Mouse (Mus musculus) heart, postnatal 36 days (tissue): ENCODE results near the gene Kdm5c. TPM values are rescaled to one million over a fixed set of nuclear protein-coding genes. Genes with fewer than 3 reads are reported as not detected.
"Not testable (repeated sequence)": the region's sequence is repeated elsewhere in the genome, so short reads cannot be mapped to it uniquely, and the experiment has no call there.

Experiments
- DNase-seq, 2 experiments: peaks; one replicate each; pipeline ENCODE4 v3.0.0; 2021 to 2022
- intact Hi-C: fragments of 180-260 bp; cut with DNase I; formaldehyde crosslinking; loops from one replicate; pipeline ENCODE4 v1.15.1; 2025
- total RNA-seq, 2 experiments: library from RNA; stranded (reverse); gene quantifications; 2 replicates each; pipeline ENCODE4 v1.2.3; 2021

Kdm5c gene
- total RNA-seq, result 10 to 100 TPM; 31.6 to 50.0 TPM

DNA sequence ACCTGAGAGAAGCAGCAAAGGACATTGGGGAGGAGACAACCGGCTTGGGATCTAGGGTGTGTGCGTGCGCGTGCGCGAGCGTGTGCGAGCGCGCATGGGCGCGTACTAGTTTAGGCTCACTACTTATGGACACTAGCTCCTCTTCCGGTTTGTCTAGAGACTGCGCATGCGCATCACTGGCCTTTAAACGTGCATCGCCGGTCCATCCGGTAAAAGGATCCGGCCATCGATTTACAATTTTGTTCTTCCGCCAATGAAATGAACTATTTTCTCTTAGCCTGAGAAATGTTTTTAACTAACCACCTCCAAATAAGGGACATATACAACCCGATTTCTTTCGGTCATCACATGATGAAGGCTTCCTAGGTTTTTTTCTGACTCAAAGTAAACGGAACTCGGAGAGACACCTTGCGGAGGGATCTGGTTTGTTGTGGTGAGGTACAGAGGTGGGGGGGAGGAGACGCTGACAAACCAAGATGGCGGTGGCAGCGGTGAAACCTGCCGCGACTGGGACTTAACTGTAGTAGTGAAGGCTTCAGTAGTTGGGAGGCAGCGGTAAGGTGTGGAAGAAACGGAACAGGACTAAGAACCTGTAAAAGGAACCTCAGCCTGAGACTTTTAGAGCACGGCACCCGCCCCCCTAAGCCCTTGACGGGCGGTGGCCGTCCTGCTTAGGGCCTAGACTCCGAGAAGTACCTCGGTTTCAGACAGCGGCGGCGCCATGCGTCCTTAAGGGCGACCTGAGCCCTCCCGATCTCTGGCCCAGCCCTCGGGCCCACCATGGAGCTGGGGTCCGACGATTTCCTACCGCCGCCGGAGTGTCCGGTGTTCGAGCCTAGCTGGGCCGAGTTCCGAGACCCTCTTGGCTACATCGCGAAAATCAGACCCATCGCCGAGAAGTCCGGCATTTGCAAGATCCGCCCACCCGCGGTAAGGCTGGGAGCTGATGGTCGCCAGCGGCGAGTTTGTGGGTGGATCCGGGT is at the start of gene Kdm5c:
Kdm5c (plus strand) TSS at position 240 of the 983 bp plus-strand sequence.
- intact Hi-C loops, result loop anchor here (5.0 kb wide), 2 partner anchors 109 to 216 kb away; partner anchors contain the start of genes Ribc1, Smc1a and Tspyl2

DNA sequence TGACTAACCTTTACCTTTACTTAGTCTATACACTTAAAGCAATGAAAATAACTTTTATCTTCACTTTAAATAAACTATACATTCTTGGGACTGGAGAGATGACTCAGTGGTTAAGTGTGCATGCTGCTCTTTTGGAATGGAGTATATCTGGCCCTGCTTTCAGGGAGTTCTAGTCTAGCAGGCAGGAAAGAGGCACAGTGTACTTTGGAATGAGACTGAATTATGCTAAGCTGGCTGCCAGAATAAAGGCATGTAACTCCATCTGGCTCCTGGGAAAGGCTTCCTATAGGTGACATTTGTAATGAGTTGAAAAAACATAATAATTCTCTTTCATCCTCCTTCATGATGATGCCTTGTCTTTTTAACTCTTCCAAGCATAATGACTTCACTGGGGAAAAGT is 45.7 kb upstream of the Kdm5c start:
- DNase-seq, result no peak
- intact Hi-C loops, result no loop called here

More for the DNA sequence above, at the start of gene Kdm5c:
- peak; percentile 85 to 95 for DNase-seq

DNA sequence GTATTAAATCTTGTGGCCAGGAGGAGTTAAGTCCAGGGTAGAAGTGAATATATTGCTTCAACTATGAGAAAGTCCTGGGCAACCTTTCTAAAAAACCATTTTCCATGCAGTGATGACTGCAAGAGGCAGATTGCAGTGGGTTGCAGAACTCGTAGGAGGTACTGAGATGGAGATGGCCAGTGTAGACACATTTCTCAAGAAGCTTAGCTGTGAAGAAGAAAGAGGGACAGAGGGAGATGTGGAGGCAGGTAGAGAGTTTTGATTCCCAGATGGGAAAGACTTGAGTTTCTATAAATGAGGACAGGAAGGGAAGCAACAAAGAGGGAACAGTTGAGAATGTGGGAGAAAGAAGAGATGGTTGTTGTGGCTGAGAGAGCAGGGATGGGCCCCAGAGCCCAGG is 41.6 kb upstream of the Kdm5c start:
- intact Hi-C loops, result no loop called here
- DNase-seq, result no peak

DNA sequence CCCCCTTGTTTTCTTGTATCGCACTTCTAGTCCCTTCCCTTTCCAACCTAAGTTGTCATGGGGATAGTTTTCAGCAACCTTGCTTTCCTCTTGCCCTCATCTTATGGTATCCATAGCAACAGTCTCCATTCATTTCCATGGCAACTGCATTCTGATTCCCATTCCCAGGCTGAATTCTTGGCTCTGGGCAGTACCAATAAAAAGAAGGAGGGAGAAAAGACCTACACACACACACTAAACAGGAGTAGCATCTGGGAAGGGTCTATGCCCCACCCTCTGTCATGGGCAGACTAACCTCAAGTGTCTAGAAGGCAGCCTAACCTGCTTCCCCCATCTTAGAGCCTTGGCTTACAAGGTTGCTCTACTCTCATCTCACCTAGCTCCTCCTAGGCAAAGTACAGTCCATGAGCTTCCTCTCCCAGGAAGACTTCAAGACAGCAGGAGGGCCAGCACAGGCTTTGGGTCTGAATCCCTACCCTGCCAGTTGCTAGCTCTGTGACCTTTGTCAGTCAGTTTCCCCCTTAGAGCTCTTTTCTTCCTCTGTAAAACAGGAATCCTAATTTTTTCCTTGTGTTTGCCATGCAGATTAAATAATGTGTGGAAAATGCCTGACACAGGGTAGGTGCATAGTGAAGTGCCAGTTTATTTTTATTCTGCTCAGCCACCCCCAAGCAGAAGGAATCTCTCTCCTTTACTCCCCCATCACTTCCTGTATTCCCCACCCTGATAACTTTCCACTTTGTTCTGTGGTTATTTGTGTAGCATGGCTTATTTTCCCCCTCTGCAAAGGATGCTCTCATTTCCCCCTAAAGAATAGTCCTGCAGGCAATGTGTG is 34.8 kb upstream of the Kdm5c start:
- intact Hi-C loops, result no loop called here
- DNase-seq, result no peak

DNA sequence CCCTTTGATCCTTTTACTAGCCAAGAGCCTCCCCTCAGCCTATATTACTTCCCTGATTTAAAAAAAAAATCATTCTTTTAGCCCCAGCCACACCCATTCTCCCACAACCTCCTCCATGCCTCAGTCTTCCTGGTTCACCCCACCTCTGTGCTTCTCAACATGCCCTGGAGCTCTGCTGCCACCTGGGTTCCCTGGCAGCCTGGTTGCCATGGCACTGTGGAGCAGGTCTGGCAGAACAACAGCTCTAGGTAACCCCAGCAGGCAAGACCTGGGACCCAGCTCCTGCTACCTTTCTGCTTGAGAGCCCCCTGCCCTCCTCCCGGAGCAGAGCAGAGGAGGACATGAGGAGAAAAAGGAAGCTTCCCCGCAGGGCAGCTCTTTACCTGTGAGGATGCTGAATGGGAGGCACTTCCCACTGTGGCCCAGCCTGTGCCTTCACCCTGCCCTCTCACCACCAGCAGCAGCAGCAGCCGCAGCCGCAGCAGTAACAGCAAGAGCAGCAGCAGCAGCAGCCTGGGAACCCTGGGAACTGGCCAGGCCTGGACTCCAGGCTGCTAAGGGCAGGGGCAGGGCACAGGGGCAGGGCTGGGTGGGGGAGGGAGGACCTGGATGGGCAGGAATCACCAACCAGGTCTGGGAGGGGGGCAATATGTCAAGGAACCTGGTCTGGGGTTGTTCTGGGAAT is 30.9 kb upstream of the Kdm5c start:
- intact Hi-C loops, result no loop called here

DNA sequence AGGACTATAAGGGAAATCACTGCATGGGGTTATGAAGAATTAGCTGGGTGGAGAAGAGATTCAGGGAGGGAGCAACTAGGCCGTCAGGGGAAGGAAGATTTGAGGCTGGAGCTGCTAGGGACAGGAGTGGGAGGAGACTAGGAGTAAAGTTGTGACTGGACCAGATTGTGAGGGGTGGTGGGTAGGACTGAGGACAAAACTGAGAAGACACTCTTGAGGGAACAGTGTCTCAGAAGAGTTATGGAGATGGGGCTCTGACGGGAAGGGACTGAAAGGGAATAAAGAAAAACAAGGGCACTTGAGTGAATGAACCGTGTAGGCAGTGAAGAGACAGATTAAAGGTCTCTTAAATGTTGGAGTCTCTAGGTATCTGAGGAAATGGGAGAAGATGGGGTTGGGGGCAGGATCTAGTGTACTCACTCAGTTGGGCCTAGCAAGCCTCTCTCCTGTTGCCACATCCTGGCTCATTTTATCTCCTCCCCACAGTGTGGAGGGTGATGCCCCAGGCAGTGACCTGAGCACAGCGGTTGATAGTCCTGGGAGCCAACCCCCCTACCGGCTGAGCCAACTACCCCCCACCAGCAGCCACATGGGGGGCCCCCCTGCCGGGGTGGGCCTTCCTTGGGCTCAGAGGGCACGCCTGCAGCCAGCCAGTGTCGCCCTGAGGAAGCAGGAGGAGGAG is 30.3 kb upstream of the Kdm5c start:
- intact Hi-C loops, result no loop called here
- no peak for DNase-seq

More for the DNA sequence above, 30.9 kb upstream of the Kdm5c start:
- no peak for DNase-seq

DNA sequence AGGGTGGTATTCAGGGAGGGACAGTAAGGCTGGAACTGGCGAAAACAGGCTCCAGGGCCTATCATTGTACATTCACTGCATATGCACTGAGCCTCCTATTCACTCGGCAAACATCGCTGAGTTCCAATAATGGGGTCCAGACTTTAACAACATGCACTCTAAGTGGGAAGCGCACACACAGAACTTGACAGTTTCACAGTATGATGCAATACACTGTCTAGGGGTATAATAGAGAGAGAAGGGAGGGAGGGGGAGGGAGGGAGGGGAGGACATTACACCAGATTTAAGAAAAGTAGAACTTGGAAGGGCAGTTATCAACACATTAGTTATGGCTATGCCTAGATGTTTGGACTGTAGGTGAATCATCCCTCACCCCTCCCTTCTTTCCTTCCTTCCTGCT is 29.6 kb upstream of the Kdm5c start:
- no peak for DNase-seq
- intact Hi-C loops, result no loop called here

DNA sequence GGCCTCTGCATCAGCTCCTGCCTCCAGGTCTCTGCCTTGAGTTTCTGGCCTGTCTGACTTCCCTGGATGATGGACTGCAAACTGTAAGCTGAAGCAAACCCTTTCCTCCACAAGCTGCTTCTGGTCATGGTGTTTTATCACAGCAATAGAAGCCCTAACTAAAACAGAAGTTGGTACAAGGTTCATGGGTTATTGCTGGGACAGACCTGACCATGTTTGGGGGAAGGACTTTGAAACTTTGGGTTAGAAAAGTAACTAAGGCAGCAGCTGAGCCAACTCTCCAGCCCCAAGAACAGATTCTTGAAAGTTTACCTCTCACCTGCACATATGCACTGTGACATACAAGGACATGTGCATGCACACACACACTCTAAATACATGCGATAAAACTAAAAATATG is 27.3 kb upstream of the Kdm5c start:
- DNase-seq, result no peak
- intact Hi-C loops, result no loop called here

DNA sequence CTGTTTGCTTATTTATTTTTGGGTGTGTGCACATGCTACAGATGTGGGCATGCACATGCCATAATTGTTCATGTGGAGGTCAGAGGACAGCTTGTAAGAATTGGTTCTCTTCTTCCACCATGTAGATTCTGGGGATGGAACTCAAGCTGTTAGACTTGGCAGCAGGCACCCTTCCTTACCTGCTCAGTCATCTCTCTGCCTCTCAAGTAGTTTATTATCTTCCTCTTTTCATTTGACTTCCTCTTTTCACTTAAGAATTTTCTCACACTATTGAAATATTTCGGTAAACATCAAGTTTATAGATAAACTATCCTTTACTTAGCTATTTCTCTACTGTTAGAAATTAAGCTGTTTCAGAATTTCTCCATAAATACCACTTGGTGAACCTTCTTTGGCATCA is 18.1 kb upstream of the Kdm5c start:
- no peak for DNase-seq
- intact Hi-C loops, result no loop called here

DNA sequence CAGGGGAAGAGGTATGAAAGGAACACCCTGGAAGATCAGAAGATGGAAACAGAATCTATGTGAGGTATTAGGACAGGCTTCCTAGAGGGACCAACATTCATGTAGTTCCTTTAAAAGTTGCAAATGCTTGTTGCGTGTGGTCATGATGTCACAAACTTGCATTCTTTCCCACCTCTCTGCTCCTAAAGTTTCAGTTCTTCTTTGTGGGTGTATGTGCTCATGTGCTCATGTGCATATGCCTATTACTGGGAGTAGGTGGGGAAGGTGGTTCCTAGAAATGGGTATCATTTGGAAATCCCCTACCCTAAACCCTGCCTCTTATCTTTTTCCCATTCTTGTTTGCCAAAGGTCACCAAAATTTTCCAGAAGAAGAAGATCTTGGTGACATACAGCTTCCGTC is 14.3 kb upstream of the Kdm5c start:
- intact Hi-C loops, result no loop called here
- DNase-seq, result no peak

DNA sequence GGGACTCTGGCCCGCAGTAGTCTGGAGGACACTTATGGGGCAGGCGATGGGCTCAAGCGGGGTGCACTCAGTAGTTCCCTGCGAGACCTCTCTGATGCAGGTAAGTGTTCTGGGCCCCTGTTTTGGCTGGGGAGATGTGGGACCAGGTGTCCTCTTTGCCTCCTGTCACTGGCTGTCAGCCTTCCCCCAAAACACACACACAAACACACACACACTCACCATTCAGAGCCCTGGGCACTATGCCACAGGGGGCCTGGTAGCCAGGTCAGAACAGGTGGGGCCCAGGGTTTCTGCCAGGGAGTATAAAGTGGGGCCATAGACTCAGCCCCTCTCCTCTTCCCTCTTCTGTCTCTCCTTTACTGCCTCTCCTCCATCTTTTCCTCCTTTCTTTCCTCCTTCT is 11.1 kb upstream of the Kdm5c start:
- no peak for DNase-seq
- intact Hi-C loops, result no loop called here

DNA sequence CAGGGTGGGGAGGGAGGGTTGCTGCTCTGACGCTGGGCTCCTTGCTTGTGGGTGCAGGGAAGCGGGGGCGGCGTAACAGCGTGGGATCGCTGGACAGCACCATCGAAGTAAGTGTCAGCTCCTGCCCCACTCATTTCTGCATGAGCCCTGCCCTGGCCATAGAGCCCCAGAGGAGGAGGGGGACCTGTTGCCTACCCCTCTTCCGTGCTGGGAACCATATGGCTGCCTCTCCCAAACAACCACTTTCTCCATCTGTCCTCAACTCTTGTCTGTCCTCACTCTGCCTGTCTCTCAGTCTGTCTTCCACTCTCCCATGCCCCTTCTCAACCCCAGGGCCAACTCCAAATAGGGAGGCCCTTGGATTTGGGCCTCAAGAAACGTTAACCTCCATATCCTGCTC is 10.6 kb upstream of the Kdm5c start:
- intact Hi-C loops, result no loop called here

DNA sequence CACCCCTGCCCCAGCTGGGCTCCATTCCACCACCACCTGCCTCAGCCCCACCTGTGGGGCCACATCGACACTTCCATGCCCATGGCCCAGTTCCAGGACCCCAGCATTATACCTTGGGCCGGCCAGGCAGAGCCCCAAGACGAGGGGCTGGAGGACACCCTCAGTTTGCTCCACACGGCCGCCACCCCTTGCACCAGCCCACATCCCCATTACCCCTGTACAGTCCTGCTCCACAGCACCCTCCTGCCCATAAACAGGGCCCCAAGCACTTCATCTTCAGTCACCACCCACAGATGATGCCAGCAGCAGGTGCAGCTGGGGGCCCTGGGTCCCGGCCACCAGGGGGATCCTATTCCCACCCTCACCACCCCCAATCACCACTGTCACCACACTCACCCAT is 9.5 kb upstream of the Kdm5c start:
- DNase-seq, result no peak
- intact Hi-C loops, result no loop called here

More for the DNA sequence above, 10.6 kb upstream of the Kdm5c start:
- no peak for DNase-seq

DNA sequence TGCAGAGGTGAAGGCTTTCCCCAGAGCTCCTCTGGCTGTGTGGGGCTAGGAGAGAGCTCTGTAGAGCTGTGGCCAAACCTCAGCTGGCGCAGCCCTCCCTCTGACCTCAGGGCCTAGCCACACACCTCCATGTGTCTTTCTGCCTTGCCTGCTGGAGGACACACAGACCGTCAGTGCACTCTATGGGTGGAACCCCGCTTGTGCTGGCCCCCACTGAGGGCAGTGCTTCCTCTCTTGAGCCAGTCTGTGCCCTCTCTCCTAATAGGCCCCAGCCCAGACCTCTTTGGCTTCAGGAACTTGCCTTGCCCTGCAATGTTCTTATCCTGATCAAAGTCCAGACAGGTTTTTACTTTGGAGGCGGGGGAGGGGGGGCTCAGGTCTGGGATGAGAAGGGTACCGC is 8.5 kb upstream of the Kdm5c start:
- no peak for DNase-seq
- intact Hi-C loops, result no loop called here

DNA sequence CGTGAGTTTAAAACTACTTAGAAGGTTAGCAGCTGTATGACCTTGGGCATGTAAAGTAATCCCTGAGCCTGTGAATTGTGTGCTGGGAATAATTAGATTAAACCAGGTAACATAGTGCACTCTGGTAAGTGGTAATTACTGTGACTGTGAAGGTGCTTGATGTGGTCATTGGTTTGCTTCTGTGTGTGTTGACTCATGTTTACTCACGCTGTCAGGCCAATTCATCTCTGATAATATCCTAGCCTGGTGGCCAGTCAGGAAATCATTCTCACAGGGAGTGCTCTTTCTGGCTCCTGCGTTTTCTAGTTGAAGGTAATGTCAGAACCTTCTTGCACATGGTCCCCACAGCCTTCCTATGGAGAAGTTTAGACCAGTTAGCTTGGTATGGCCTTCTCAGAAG is 1.3 kb downstream of the Kdm5c start:
- DNase-seq, result no peak
- intact Hi-C loops, result loop anchor here (5.0 kb wide), 2 partner anchors 108 to 217 kb away; partner anchors contain the start of genes Ribc1, Smc1a and Tspyl2

DNA sequence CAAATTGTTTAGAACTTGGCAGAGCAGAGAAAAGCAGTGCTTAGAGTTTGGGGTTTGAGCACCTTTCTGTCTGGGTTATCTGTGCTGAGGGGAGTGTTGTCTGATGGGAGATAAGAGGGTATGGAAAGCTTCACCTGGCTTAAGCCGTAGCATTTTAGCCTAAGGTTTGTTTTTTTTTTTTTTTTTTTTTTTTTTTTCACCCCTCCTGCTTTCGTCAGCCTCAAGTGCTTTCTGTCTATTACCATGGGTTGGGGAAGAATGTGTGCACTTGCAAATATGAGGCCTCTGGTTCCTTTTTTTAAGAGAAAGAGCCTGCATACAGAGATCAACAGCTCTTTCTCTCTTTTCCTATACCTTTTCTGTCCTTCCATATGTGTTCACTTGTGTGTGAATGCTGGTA is 2.9 kb downstream of the Kdm5c start:
- intact Hi-C loops, result no loop called here
- no peak for DNase-seq

DNA sequence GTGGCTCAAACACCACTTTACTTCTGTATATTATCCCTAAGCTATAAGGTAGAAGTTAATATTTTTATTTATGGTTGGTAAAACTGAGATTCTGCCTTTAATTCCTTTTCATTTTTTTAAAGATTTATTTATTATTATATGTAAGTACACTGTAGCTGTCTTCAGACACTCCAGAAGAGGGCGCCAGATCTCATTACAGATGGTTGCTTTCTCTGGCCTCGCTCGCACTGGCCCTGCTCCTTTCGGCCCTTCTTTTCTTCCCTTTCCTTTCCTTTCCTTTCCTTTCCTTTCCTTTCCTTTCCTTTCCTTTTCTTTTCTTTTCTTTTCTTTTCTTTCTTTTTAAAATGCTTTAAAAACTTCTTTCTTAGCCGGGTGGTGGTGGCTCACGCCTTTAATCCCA is 10.3 kb downstream of the Kdm5c start:
- intact Hi-C loops, DNase-seq: not testable (repeated sequence)

DNA sequence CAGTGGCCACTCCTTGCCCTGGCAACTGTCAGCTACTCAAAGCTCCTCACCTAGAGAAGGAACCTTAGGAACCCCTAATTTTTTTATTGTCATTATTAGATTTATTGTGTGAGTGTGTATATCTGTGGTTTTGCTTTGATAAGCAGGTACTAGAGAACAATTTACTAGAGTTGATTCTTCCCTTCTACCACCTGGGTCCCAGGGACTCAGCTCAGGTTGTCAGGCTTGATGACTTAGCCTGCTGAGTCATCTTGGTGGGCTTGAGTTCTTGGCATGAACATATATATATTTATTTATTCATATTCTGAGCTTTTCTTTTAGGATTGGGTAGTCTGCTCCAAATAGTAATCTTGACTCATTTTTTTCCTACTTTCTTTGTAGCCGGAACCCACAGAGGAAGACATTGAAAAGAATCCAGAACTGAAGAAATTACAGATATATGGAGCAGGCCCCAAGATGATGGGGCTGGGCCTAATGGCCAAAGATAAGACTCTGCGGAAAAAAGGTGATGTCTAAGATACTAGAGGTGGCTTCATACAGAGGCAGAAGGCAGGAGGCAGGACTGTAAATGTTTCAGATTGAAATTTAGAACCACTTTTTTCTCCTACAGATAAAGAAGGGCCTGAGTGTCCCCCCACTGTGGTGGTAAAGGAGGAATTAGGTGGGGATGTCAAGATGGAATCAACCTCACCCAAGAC is 11.8 kb downstream of the Kdm5c start:
- no peak for DNase-seq
- intact Hi-C loops, result no loop called here

DNA sequence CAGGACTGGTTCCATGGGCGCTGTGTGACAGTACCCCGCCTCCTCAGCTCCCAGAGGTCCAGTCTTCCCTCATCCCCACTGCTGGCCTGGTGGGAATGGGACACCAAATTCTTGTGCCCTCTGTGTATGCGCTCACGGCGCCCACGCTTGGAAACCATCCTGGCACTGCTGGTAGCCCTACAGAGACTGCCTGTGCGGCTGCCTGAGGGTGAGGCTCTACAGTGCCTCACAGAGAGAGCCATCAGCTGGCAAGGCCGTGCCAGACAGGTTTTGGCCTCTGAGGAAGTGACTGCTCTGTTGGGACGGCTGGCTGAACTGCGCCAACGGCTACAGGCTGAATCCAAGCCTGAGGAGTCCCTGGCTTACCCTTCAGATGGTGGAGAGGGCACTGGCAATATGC is 38.4 kb downstream of the Kdm5c start:
- intact Hi-C loops, result no loop called here
- peak in 1 of 2 experiments; percentile 12 for DNase-seq

DNA sequence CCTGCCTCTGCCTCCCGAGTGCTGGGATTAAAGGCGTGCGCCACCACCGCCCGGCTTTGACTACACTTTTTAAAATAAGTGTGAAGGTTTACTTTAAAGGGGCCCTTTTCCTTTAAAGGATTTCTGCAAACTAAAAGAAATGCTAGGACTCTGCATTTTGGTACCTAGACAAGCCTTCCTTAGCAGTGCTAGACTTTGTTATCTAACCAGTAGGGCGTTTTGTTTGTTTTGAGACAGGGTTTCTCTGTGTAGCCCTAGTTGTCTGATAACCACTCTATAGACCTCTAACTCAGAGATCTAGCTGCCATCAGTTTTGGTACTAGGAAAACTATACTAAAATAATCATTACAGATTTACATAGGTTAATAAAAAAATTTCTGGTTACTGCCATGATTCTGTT is 46.6 kb downstream of the Kdm5c start:
- DNase-seq, result no peak
- intact Hi-C loops, result no loop called here
